Mouse (Mus musculus) frontal cortex, postnatal 10 days (tissue): Measurements from ENCODE around the gene Gm5294.

Source experiments
- DNase-seq, 2 experiments: peaks; one replicate each; pipeline ENCODE4 v3.0.0; 2022; ENCODE audit warnings: low spot score in 2 of 2, mixed read lengths in 1 of 2

Gm5294 gene

GRCm38 (mm10) chr5:138849682-138850461, 30.0 kb downstream of the Gm5294 start:
- no peak for DNase-seq

- DNase-seq = no peak
Measured at GRCm38 (mm10) chr5:138850462-138850844, 30.6 kb downstream of the Gm5294 start.

GRCm38 (mm10) chr5:138851296-138851780, 31.5 kb downstream of the Gm5294 start:
- DNase-seq = no peak

- DNase-seq = no peak
Measured at GRCm38 (mm10) chr5:138852151-138852550, 32.3 kb downstream of the Gm5294 start.

GRCm38 (mm10) chr5:138853349-138853748, 33.5 kb downstream of the Gm5294 start:
- DNase-seq = no peak

GRCm38 (mm10) chr5:138857010-138857617, 37.2 kb downstream of the Gm5294 start:
- peak; percentile 46 to 73 for DNase-seq

GRCm38 (mm10) chr5:138857811-138858251, 38.0 kb downstream of the Gm5294 start:
- no peak for DNase-seq

- DNase-seq = no peak
Measured at GRCm38 (mm10) chr5:138863681-138864146, 43.8 kb downstream of the Gm5294 start.

- DNase-seq = no peak
Measured at GRCm38 (mm10) chr5:138864166-138864565, 44.3 kb downstream of the Gm5294 start.

GRCm38 (mm10) chr5:138864880-138865279, 45.0 kb downstream of the Gm5294 start:
- DNase-seq = no peak

- no peak for DNase-seq
Measured at GRCm38 (mm10) chr5:138865637-138866036, 45.8 kb downstream of the Gm5294 start.
